Mouse (Mus musculus): ENCODE data around the gene Ano8. TPM values are rescaled to one million over a fixed set of nuclear protein-coding genes. Genes with fewer than 3 reads are reported as not detected.
A peak's percentile ranks its signal among the peaks of the same experiment; 100 is the strongest.

Ano8 gene
- polyA plus RNA-seq, 1 experiment = 7.1 TPM

DNA sequence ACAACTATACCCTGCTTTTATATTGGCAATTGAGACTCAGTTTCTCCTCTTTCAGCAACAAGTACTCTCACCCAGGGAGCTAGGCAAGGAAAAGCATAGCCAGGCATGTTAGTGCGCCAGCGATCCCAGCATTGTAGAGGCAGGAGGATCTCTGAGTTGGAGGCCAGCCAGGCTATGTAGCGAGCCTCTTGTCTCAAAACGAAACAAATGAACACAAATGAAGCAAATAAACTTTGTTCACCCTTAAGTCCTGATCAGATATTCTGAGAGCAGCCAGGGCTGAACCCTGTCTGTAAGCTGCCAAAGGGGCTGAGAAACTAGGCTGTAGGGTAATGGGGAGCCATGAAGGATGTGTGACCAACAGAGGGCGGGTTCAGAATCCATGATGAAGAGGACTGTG, 10.0 kb upstream of the Ano8 start:
- TF ChIP-seq POLR2A (IDR thresholded peaks at IDR 0.05; ENCODE audit: insufficient read depth, low read length) = no peak
- no peak for TF ChIP-seq CTCF (IDR thresholded peaks at IDR 0.05; ENCODE audit: low read depth, low read length)
- no peak for TF ChIP-seq EP300 (IDR thresholded peaks at IDR 0.05; ENCODE audit: insufficient read depth, low read depth, low read length)
- H3K36me3 ChIP-seq (ENCODE audit: control insufficient read depth, insufficient read depth, low read length, poor library complexity, severe bottlenecking) = peaks cover 25% of the 10 kb centered on the region
- H3K9ac ChIP-seq (ENCODE audit: low read depth, poor library complexity, severe bottlenecking) = no peak overlapping the region
- H3K27me3 ChIP-seq (ENCODE audit: control insufficient read depth, insufficient read depth, low read length, poor library complexity, severe bottlenecking) = no peaks in the 10 kb centered on the region
- no peak overlapping the region for H3K4me3 ChIP-seq (ENCODE audit: low read depth, low read length)
- peaks cover 10% of the 10 kb centered on the region for H3K4me1 ChIP-seq (ENCODE audit: control insufficient read depth, insufficient read depth, low read length)
- peak overlapping the region; percentile 22 for H3K27ac ChIP-seq (ENCODE audit: insufficient read depth, low read length)
- no peaks in the 10 kb centered on the region for H3K9me3 ChIP-seq (replicated peaks; ENCODE audit: control insufficient read depth, insufficient read depth, low read length, poor library complexity, severe bottlenecking)

DNA sequence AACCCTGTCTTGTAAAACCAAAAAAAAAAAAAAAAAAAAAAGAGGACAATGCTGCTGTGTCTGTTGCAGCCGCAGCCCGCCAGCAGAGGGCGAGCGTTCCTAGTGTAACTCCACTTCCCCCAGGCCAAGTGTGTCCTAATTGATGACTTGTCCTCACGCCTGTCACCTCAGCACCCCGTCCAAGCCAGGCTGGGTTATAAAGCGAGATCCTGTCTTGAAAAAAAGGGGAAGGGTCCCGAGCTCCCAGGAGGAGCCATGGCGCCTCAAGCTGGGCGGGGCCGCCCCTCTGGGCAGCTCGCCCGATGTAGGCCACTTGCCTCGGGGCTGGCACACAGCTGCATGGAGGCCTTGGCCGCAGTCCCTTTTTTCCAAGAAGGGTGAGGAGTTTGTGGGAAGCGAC, 9.3 kb upstream of the Ano8 start:
- H3K27ac ChIP-seq (ENCODE audit: insufficient read depth, low read length) = no peak overlapping the region
- H3K4me3 ChIP-seq (ENCODE audit: low read depth, low read length) = no peak overlapping the region
- H3K27me3 ChIP-seq (ENCODE audit: control insufficient read depth, insufficient read depth, low read length, poor library complexity, severe bottlenecking) = no peaks in the 10 kb centered on the region
- H3K9ac ChIP-seq (ENCODE audit: low read depth, poor library complexity, severe bottlenecking) = peak overlapping the region; percentile 19; the same call in 1 of the 2 replicates
- TF ChIP-seq CTCF (IDR thresholded peaks at IDR 0.05; ENCODE audit: low read depth, low read length) (peak; percentile 76), POLR2A (IDR thresholded peaks at IDR 0.05; ENCODE audit: insufficient read depth, low read length) (no peak), EP300 (IDR thresholded peaks at IDR 0.05; ENCODE audit: insufficient read depth, low read depth, low read length) (peak; percentile 17; the same call in 1 of the 2 replicates)
- H3K9me3 ChIP-seq (replicated peaks; ENCODE audit: control insufficient read depth, insufficient read depth, low read length, poor library complexity, severe bottlenecking) = no peaks in the 10 kb centered on the region
- peaks cover 10% of the 10 kb centered on the region for H3K4me1 ChIP-seq (ENCODE audit: control insufficient read depth, insufficient read depth, low read length)
- peaks cover 31% of the 10 kb centered on the region for H3K36me3 ChIP-seq (ENCODE audit: control insufficient read depth, insufficient read depth, low read length, poor library complexity, severe bottlenecking)

GRCm38 (mm10) chr8:71488454-71488853, 2.7 kb upstream of the Ano8 start:
- TF ChIP-seq POLR2A (IDR thresholded peaks at IDR 0.05; ENCODE audit: insufficient read depth, low read length) (no peak), CTCF (IDR thresholded peaks at IDR 0.05; ENCODE audit: low read depth, low read length) (no peak)
- Histone ChIP-seq H3K27me3 (ENCODE audit: control insufficient read depth, insufficient read depth, low read length, poor library complexity, severe bottlenecking) (no peaks in the 10 kb centered on the region), H3K4me3 (ENCODE audit: low read depth, low read length) (peak overlapping the region; percentile 88), H3K36me3 (ENCODE audit: control insufficient read depth, insufficient read depth, low read length, poor library complexity, severe bottlenecking) (peaks cover 22% of the 10 kb centered on the region), H3K9ac (ENCODE audit: low read depth, poor library complexity, severe bottlenecking) (peak overlapping the region; percentile 91), H3K27ac (ENCODE audit: insufficient read depth, low read length) (peak overlapping the region; percentile 85), H3K9me3 (replicated peaks; ENCODE audit: control insufficient read depth, insufficient read depth, low read length, poor library complexity, severe bottlenecking) (no peaks in the 10 kb centered on the region), H3K4me1 (ENCODE audit: control insufficient read depth, insufficient read depth, low read length) (peaks cover 2% of the 10 kb centered on the region)

DNA sequence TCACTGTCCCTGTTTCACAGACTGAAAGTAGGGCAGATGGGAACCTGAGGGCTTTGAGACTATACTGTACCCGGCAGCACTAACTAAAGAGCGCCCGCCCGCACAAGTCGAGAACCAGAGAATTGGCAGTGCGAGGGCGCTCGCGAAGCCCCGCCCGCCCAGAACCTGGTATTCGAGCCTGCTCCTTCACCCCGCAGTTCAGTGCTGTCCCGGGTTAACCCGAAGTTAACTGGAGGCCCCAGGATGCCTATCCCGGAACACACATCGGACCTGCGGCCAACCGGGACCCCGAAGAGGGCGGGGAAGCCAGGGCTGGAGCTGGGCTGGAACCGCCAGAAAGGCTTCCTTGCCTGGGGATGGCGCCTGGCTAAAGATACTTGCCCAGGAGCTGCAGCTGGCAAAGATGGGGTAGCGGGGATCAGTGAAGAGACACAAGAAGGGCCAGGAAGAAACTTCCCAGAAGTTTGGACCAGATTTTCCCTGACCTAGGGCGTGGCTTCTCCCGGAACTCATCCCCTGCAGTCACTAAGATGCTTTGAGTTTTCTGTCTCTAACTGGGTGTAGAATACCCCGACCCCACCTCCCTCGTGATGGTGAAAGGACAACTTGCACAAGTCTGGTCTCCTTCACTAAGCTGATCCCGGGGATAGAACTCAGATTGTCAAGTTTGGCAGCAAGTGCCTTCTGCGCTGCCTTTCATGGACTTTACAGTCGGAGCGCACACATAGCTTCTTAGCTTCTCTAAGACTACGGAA, 2.1 kb upstream of the Ano8 start, which contains the start of gene Gtpbp3:
Gene Gtpbp3, plus strand, starts transcription at position 413 of the 755 bp plus-strand sequence.
- peak within 1 kb of the TSS; percentile 85 for H3K27ac ChIP-seq (ENCODE audit: insufficient read depth, low read length)
- peak within 1 kb of the TSS; percentile 91 for H3K9ac ChIP-seq (ENCODE audit: low read depth, poor library complexity, severe bottlenecking)
- TF ChIP-seq EP300 (IDR thresholded peaks at IDR 0.05; ENCODE audit: insufficient read depth, low read depth, low read length) = no peak
- no peak for TF ChIP-seq POLR2A (IDR thresholded peaks at IDR 0.05; ENCODE audit: insufficient read depth, low read length)
- TF ChIP-seq CTCF (IDR thresholded peaks at IDR 0.05; ENCODE audit: low read depth, low read length) = no peak
- no peaks in the 10 kb centered on the region for H3K9me3 ChIP-seq (replicated peaks; ENCODE audit: control insufficient read depth, insufficient read depth, low read length, poor library complexity, severe bottlenecking)
- peaks cover 21% of the 10 kb centered on the region for H3K36me3 ChIP-seq (ENCODE audit: control insufficient read depth, insufficient read depth, low read length, poor library complexity, severe bottlenecking)
- peak within 1 kb of the TSS; percentile 88 for H3K4me3 ChIP-seq (ENCODE audit: low read depth, low read length)
- peaks cover 2% of the 10 kb centered on the region for H3K4me1 ChIP-seq (ENCODE audit: control insufficient read depth, insufficient read depth, low read length)
- H3K27me3 ChIP-seq (ENCODE audit: control insufficient read depth, insufficient read depth, low read length, poor library complexity, severe bottlenecking) = no peaks in the 10 kb centered on the region

- no peaks in the 10 kb centered on the region for H3K9me3 ChIP-seq (replicated peaks; ENCODE audit: control insufficient read depth, insufficient read depth, low read length, poor library complexity, severe bottlenecking)
- 0 out of 2 replicates have a peak overlapping the region, but pooled peaks have one; percentile 80 for H3K9ac ChIP-seq (ENCODE audit: low read depth, poor library complexity, severe bottlenecking)
- no peak overlapping the region for H3K4me3 ChIP-seq (ENCODE audit: low read depth, low read length)
- H3K27me3 ChIP-seq (ENCODE audit: control insufficient read depth, insufficient read depth, low read length, poor library complexity, severe bottlenecking) = no peaks in the 10 kb centered on the region
- no peaks in the 10 kb centered on the region for H3K4me1 ChIP-seq (ENCODE audit: control insufficient read depth, insufficient read depth, low read length)
- peaks cover 6% of the 10 kb centered on the region for H3K36me3 ChIP-seq (ENCODE audit: control insufficient read depth, insufficient read depth, low read length, poor library complexity, severe bottlenecking)
- no peak overlapping the region for H3K27ac ChIP-seq (ENCODE audit: insufficient read depth, low read length)
- no peak for TF ChIP-seq EP300 (IDR thresholded peaks at IDR 0.05; ENCODE audit: insufficient read depth, low read depth, low read length)
- no peak for TF ChIP-seq POLR2A (IDR thresholded peaks at IDR 0.05; ENCODE audit: insufficient read depth, low read length)
- TF ChIP-seq CTCF (IDR thresholded peaks at IDR 0.05; ENCODE audit: low read depth, low read length) = no peak
These were observed 370 bp upstream of the Ano8 start for GRCm38 (mm10) chr8:71486136-71486529.

DNA sequence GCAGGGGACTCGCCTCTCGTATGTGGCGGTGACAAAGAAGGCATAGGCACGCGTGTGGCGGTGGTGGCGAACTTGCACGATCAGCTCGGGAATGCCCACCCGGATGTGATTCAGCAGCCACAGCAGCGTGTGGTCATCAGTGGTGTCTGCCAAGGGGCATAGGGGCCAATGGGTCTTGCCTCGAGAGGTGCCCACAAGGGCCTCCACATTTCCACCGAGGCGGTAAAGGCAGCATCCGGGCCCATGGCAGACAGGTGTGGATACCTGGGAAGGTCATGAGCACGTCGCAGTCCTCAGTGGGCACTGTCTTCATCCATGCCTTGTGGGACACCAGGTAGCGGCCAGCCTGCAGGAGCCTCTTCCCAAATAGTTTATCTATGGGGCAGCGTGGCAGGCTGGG, 1.0 kb downstream of the Ano8 start:
- Histone ChIP-seq H3K27me3 (ENCODE audit: control insufficient read depth, insufficient read depth, low read length, poor library complexity, severe bottlenecking) (no peaks in the 10 kb centered on the region), H3K4me1 (ENCODE audit: control insufficient read depth, insufficient read depth, low read length) (no peaks in the 10 kb centered on the region), H3K36me3 (ENCODE audit: control insufficient read depth, insufficient read depth, low read length, poor library complexity, severe bottlenecking) (no peaks in the 10 kb centered on the region), H3K9ac (ENCODE audit: low read depth, poor library complexity, severe bottlenecking) (no peak overlapping the region), H3K4me3 (ENCODE audit: low read depth, low read length) (peak overlapping the region; percentile 23; the same call in 1 of the 2 replicates), H3K9me3 (replicated peaks; ENCODE audit: control insufficient read depth, insufficient read depth, low read length, poor library complexity, severe bottlenecking) (no peaks in the 10 kb centered on the region), H3K27ac (ENCODE audit: insufficient read depth, low read length) (no peak overlapping the region)
- TF ChIP-seq POLR2A (IDR thresholded peaks at IDR 0.05; ENCODE audit: insufficient read depth, low read length) = no peak
